Mouse (Mus musculus) kidney, postnatal 25 days (tissue): ENCODE measurements around the gene Cplx3.

ENCODE experiments used
- DNase-seq, 2 experiments: peaks; one replicate each; pipeline ENCODE4 v3.0.0; 2021; ENCODE audit warnings: mixed read lengths in 2 of 2

Gene Cplx3

GRCm38 (mm10) chr9:57637741-57638322 lies 31.8 kb upstream of the Cplx3 start:
- peak; percentile 84 to 88 for DNase-seq

GRCm38 (mm10) chr9:57637272-57637671 lies 31.2 kb upstream of the Cplx3 start:
- no peak for DNase-seq

GRCm38 (mm10) chr9:57633481-57634024 lies 27.5 kb upstream of the Cplx3 start:
- no peak for DNase-seq

- DNase-seq: peak; percentile 72 to 79
Observed at GRCm38 (mm10) chr9:57629118-57629874, 23.2 kb upstream of the Cplx3 start.

GRCm38 (mm10) chr9:57628717-57629116 lies 22.6 kb upstream of the Cplx3 start:
- DNase-seq: no peak

GRCm38 (mm10) chr9:57627892-57628291 lies 21.8 kb upstream of the Cplx3 start:
- DNase-seq: no peak

GRCm38 (mm10) chr9:57627191-57627590 lies 21.1 kb upstream of the Cplx3 start:
- no peak for DNase-seq

- no peak for DNase-seq
Observed at GRCm38 (mm10) chr9:57625674-57626500, 19.8 kb upstream of the Cplx3 start.

- no peak for DNase-seq
Observed at GRCm38 (mm10) chr9:57624295-57624694, 18.2 kb upstream of the Cplx3 start.

- DNase-seq: no peak
Observed at GRCm38 (mm10) chr9:57620674-57621073, 14.6 kb upstream of the Cplx3 start, which contains the start of gene Lman1l. Gene Lman1l, minus strand, starts transcription at chr9:57620774.

GRCm38 (mm10) chr9:57618854-57619253 lies 12.8 kb upstream of the Cplx3 start:
- no peak for DNase-seq

- no peak for DNase-seq
Observed at GRCm38 (mm10) chr9:57617556-57618169, 11.6 kb upstream of the Cplx3 start.

- no peak for DNase-seq
Observed at GRCm38 (mm10) chr9:57614786-57615185, 8.7 kb upstream of the Cplx3 start.

- DNase-seq: peak; percentile 40 to 65
Observed at GRCm38 (mm10) chr9:57613975-57614374, 7.9 kb upstream of the Cplx3 start.

GRCm38 (mm10) chr9:57612587-57612986 lies 6.5 kb upstream of the Cplx3 start:
- DNase-seq: no peak

GRCm38 (mm10) chr9:57610359-57610826 lies 4.3 kb upstream of the Cplx3 start:
- DNase-seq: no peak

- no peak for DNase-seq
Observed at GRCm38 (mm10) chr9:57609803-57610202, 3.7 kb upstream of the Cplx3 start.

- DNase-seq: no peak
Observed at GRCm38 (mm10) chr9:57605503-57605902, 578 bp downstream of the Cplx3 start.

GRCm38 (mm10) chr9:57604875-57605274 lies 1.2 kb downstream of the Cplx3 start:
- no peak for DNase-seq

GRCm38 (mm10) chr9:57602098-57602497 lies 4.0 kb downstream of the Cplx3 start:
- peak; percentile 16 to 61 for DNase-seq

- peak; percentile 38 to 61 for DNase-seq
Observed at GRCm38 (mm10) chr9:57601353-57601706, 4.8 kb downstream of the Cplx3 start.

GRCm38 (mm10) chr9:57600620-57601352 lies 5.3 kb downstream of the Cplx3 start:
- peak in 1 of 2 experiments; percentile 60 for DNase-seq
